Mouse (Mus musculus) kidney, embryonic 16.5 days (tissue): ENCODE data around the gene Cdh5. TPM values are rescaled to one million over a fixed set of nuclear protein-coding genes. Genes with fewer than 3 reads are reported as not detected.

ENCODE experiments used
- ATAC-seq: fragments of 200-750 bp; cut with Nextera tagmentation; 2 replicates; pipeline ENCODE4 v1.8.0; 2017; ENCODE audit warnings: moderate TSS enrichment; ENCODE audit not compliant: low FRiP score, low TSS enrichment
- H3K27ac ChIP-seq: fragments of 300-500 bp; sonication (generic); 2 replicates; pipeline ENCODE4 v1.5.1; 2014; ENCODE audit warnings: low read length
- H3K27me3 ChIP-seq: fragments of 300-500 bp; sonication (generic); 2 replicates; pipeline ENCODE4 v1.6.1; 2014; ENCODE audit warnings: low read length, control low read depth, mixed read lengths; ENCODE audit not compliant: insufficient read depth
- H3K36me3 ChIP-seq: fragments of 300-500 bp; sonication (generic); 2 replicates; pipeline ENCODE4 v1.6.1; 2014; ENCODE audit warnings: low read length, control low read depth, mixed read lengths; ENCODE audit not compliant: insufficient read depth
- H3K4me1 ChIP-seq: fragments of 300-500 bp; sonication (generic); 2 replicates; pipeline ENCODE4 v1.6.1; 2014; ENCODE audit warnings: low read length, control low read depth, mixed read lengths; ENCODE audit not compliant: insufficient read depth
- H3K4me2 ChIP-seq: fragments of 300-500 bp; sonication (generic); replicated peaks from 2 replicates; pipeline ENCODE4 v1.6.1; 2014; ENCODE audit warnings: low read depth, low read length
- H3K4me3 ChIP-seq: fragments of 300-500 bp; sonication (generic); 2 replicates; pipeline ENCODE4 v1.5.1; 2014; ENCODE audit warnings: mild to moderate bottlenecking, low read length
- H3K9ac ChIP-seq: fragments of 300-500 bp; sonication (generic); replicated peaks from 2 replicates; pipeline ENCODE4 v1.6.1; 2014; ENCODE audit warnings: low read length
- H3K9me3 ChIP-seq: fragments of 300-500 bp; sonication (generic); 2 replicates; pipeline ENCODE4 v1.6.1; 2016; ENCODE audit warnings: low read length, control low read depth
- WGBS: fragments of 180-500 bp; shearing (Covaris S2); extraction: QIAGEN DNeasy Blood & Tissue Kit; methylation state at CpG from one replicate; pipeline ENCODE4 v1.1.7; 2014; 5-methylcytosine and 5-hydroxymethylcytosine counted together
- polyA plus RNA-seq: library from polyadenylated mRNA; unstranded; fragments of >200 nt; fragmentation: Nextera tagmentation; extraction: Ambion mirVana; gene quantifications from 2 replicates; pipeline ENCODE4 v1.2.1, GENCODE M21; 2015

The Cdh5 gene
- polyA plus RNA-seq, 1 experiment from 2014 or later: 38.1 TPM

GRCm38 (mm10) chr8:104184905-104185304 lies 83.5 kb downstream of the Cdh5 start:
- Histone ChIP-seq H3K9me3 (no peaks in the 10 kb centered on the region), H3K9ac (no peak overlapping the region), H3K4me1 (peaks cover 6% of the 10 kb centered on the region), H3K27me3 (no peaks in the 10 kb centered on the region), H3K4me3 (no peak overlapping the region), H3K4me2 (no peak overlapping the region), H3K27ac (no peak overlapping the region), H3K36me3 (no peaks in the 10 kb centered on the region)
- ATAC-seq: peak; percentile 28; the same call in 1 of the 2 replicates
- 20% methylated on average over 6 of the region's 6 CpGs for WGBS

GRCm38 (mm10) chr8:104186827-104187226 lies 85.4 kb downstream of the Cdh5 start:
- 82% methylated on average over 4 of the region's 4 CpGs for WGBS
- ATAC-seq: no peak
- Histone ChIP-seq H3K27me3 (no peaks in the 10 kb centered on the region), H3K9ac (no peak overlapping the region), H3K9me3 (no peaks in the 10 kb centered on the region), H3K4me3 (no peak overlapping the region), H3K4me1 (peaks cover 15% of the 10 kb centered on the region), H3K4me2 (no peak overlapping the region), H3K27ac (no peak overlapping the region), H3K36me3 (no peaks in the 10 kb centered on the region)

GRCm38 (mm10) chr8:104187622-104188021 lies 86.2 kb downstream of the Cdh5 start:
- Histone ChIP-seq H3K9ac (no peak overlapping the region), H3K4me1 (peaks cover 18% of the 10 kb centered on the region), H3K27ac (no peak overlapping the region), H3K27me3 (no peaks in the 10 kb centered on the region), H3K4me2 (no peak overlapping the region), H3K36me3 (no peaks in the 10 kb centered on the region), H3K9me3 (no peaks in the 10 kb centered on the region), H3K4me3 (no peak overlapping the region)
- no peak for ATAC-seq
- 56% methylated on average over 6 of the region's 6 CpGs for WGBS

- no peak overlapping the region for H3K4me2 ChIP-seq
- ATAC-seq: no peak
- 58% methylated on average over 5 of the region's 5 CpGs for WGBS
Observed at GRCm38 (mm10) chr8:104188459-104188858, 87.0 kb downstream of the Cdh5 start.

GRCm38 (mm10) chr8:104190777-104191468 lies 89.5 kb downstream of the Cdh5 start:
- ATAC-seq: no peak
- H3K9me3 ChIP-seq: no peaks in the 10 kb centered on the region
- H3K27ac ChIP-seq: 0 out of 2 replicates have a peak overlapping the region, but pooled peaks have one; percentile 3

More at GRCm38 (mm10) chr8:104188459-104188858, 87.0 kb downstream of the Cdh5 start:
- Histone ChIP-seq H3K4me1 (peaks cover 18% of the 10 kb centered on the region), H3K9ac (no peak overlapping the region), H3K9me3 (no peaks in the 10 kb centered on the region), H3K27me3 (no peaks in the 10 kb centered on the region), H3K36me3 (no peaks in the 10 kb centered on the region), H3K4me3 (no peak overlapping the region), H3K27ac (no peak overlapping the region)

GRCm38 (mm10) chr8:104191496-104191895 lies 90.1 kb downstream of the Cdh5 start:
- WGBS: 15% methylated on average over 11 of the region's 11 CpGs
- Histone ChIP-seq H3K4me1 (peaks cover 12% of the 10 kb centered on the region), H3K9me3 (peaks cover 4% of the 10 kb centered on the region; the same call in 1 of the 2 replicates), H3K4me2 (no peak overlapping the region), H3K9ac (no peak overlapping the region), H3K27ac (0 out of 2 replicates have a peak overlapping the region, but pooled peaks have one; percentile 3), H3K27me3 (no peaks in the 10 kb centered on the region), H3K36me3 (no peaks in the 10 kb centered on the region), H3K4me3 (no peak overlapping the region)
- ATAC-seq: peak; percentile 89

More at GRCm38 (mm10) chr8:104190777-104191468, 89.5 kb downstream of the Cdh5 start:
- Histone ChIP-seq H3K9ac (no peak overlapping the region), H3K27me3 (no peaks in the 10 kb centered on the region), H3K4me2 (no peak overlapping the region), H3K36me3 (no peaks in the 10 kb centered on the region), H3K4me1 (peaks cover 12% of the 10 kb centered on the region), H3K4me3 (no peak overlapping the region)
- WGBS: 43% methylated on average over 6 of the region's 6 CpGs

Other genes with a start within 250 kb of the Cdh5 start
- 2.3 and 2.5 TPM in 2 replicates for gene Bean1, start 68.8 kb downstream of the Cdh5 start, polyA plus RNA-seq
- 21.6 and 25.5 TPM in 2 replicates for gene Tk2, start 146.9 kb downstream of the Cdh5 start, polyA plus RNA-seq
- 40.0 and 46.7 TPM in 2 replicates for gene Cklf, start 149.2 kb downstream of the Cdh5 start, polyA plus RNA-seq
- gene Cmtm2a, start 191.6 kb downstream of the Cdh5 start, polyA plus RNA-seq: not detected in 2 replicates
- not detected in 2 replicates for gene Gm45711, start 208.5 kb downstream of the Cdh5 start, polyA plus RNA-seq
- not detected in 2 replicates for gene Cmtm1, start 208.5 kb downstream of the Cdh5 start, polyA plus RNA-seq
- gene Gm11020, start 219.9 kb downstream of the Cdh5 start, polyA plus RNA-seq: not detected in 2 replicates
- not detected in 2 replicates for gene Cmtm2b, start 220.6 kb downstream of the Cdh5 start, polyA plus RNA-seq
- 172 and 174 TPM in 2 replicates for gene Cmtm3, start 237.8 kb downstream of the Cdh5 start, polyA plus RNA-seq